Mouse (Mus musculus) G1E (cell line): ENCODE data around the gene Cmc1. TPM values are rescaled to one million over a fixed set of nuclear protein-coding genes. Genes with fewer than 3 reads are reported as not detected.

Experiments
- ATAC-seq: 2 replicates; pipeline ENCODE4 v1.8.0; 2016; ENCODE audit warnings: mild to moderate bottlenecking; ENCODE audit not compliant: insufficient number of reproducible peaks, poor library complexity, low FRiP score, severe bottlenecking; ENCODE audit errors: extremely low read depth
- DNase-seq: peaks from one replicate; pipeline ENCODE4 v3.0.0; 2012; ENCODE audit warnings: low spot score
- H3K27me3 ChIP-seq: 2 replicates; pipeline ENCODE4 v1.6.1; 2012; ENCODE audit warnings: mild to moderate bottlenecking, low read length, inconsistent platforms; ENCODE audit not compliant: insufficient read depth
- H3K36me3 ChIP-seq: replicated peaks from 2 replicates; pipeline ENCODE3; 2012; ENCODE audit warnings: mild to moderate bottlenecking, inconsistent platforms
- H3K4me1 ChIP-seq: 2 replicates; pipeline ENCODE4 v1.6.1; 2012; ENCODE audit warnings: low read depth, low read length, inconsistent platforms, mixed read lengths; ENCODE audit not compliant: insufficient read depth
- H3K4me3 ChIP-seq: 2 replicates; pipeline ENCODE4 v1.5.1; 2012; ENCODE audit warnings: low read depth, mild to moderate bottlenecking, inconsistent platforms, low read length, moderate library complexity, mixed read lengths
- H3K9me3 ChIP-seq: replicated peaks from 2 replicates; pipeline ENCODE4 v1.6.1; 2012; ENCODE audit warnings: inconsistent platforms
- CTCF ChIP-seq: IDR thresholded peaks from 2 replicates; pipeline ENCODE4 v1.5.1; 2012; ENCODE audit warnings: low read depth, low read length, inconsistent platforms, mixed read lengths
- GATA1 ChIP-seq: IDR thresholded peaks from 2 replicates; pipeline ENCODE4 v1.6.1; 2012; ENCODE audit warnings: borderline replicate concordance, low read length, inconsistent platforms, mixed read lengths
- GATA2 ChIP-seq: IDR thresholded peaks from 2 replicates; pipeline ENCODE4 v1.6.1; 2012; ENCODE audit warnings: low read depth, low read length, inconsistent platforms, borderline replicate concordance
- POLR2AphosphoS5 ChIP-seq: IDR thresholded peaks from 2 replicates; pipeline ENCODE4 v1.6.1; 2012; ENCODE audit warnings: low read depth, low read length, inconsistent platforms; ENCODE audit not compliant: insufficient replicate concordance
- TAL1 ChIP-seq: conservative IDR thresholded peaks from 2 replicates; pipeline ENCODE4 v1.6.1; 2012; ENCODE audit warnings: low read depth, low read length, inconsistent platforms, mixed read lengths
- polyA plus RNA-seq: library from polyadenylated mRNA; stranded (reverse); fragments of >175 nt; gene quantifications from 2 replicates; pipeline ENCODE4 v1.2.3, GENCODE M21; 2012
- total RNA-seq, 2 experiments: library from RNA; stranded (forward) in 1 of 2; stranded (reverse) in 1 of 2; fragments of 200-1000 nt in 1 of 2; fragments of >200 nt in 1 of 2; fragmentation: Nextera tagmentation in 1 of 2; gene quantifications; 2 replicates each; pipeline ENCODE4 v1.2.3; 2014 to 2017

Gene Cmc1
- total and polyA plus RNA-seq, 3 experiments: 6.6 to 88.9 (median 68.6) TPM

GRCm38 (mm10) chr9:118030252-118030651 is 119.7 kb downstream of the Cmc1 start:
- H3K36me3 ChIP-seq: no peaks in the 10 kb centered on the region
- TF ChIP-seq CTCF (no peak), POLR2AphosphoS5 (no peak), GATA1 (no peak), TAL1 (no peak), GATA2 (no peak)
- H3K27me3 ChIP-seq: no peaks in the 10 kb centered on the region
- no peaks in the 10 kb centered on the region for H3K4me1 ChIP-seq
- ATAC-seq (no peak), DNase-seq (no peak)
- H3K4me3 ChIP-seq: no peak overlapping the region
- H3K9me3 ChIP-seq: no peaks in the 10 kb centered on the region

DNA sequence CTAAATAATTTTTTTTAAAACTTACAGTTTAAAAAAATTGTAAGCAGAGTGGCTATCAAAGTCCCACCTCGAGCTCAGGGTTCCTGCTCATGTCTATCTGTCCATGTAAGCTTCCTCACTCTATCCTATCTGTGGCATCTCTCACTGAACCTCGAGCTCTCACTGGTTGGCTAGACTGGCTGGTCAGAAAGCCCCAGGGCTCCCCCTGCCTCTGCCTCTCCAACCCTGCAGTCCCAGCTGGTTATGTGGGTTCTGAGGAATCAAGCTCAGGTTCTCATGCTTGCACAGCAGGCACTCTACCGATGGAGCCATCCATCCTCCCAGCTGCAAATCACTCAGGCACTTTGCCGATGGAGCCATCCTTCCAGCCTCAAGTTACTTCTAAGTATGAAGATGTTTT is 120.5 kb downstream of the Cmc1 start:
- Histone ChIP-seq H3K4me3 (no peak overlapping the region), H3K27me3 (no peaks in the 10 kb centered on the region), H3K4me1 (no peaks in the 10 kb centered on the region), H3K36me3 (no peaks in the 10 kb centered on the region), H3K9me3 (no peaks in the 10 kb centered on the region)
- no peak for DNase-seq
- ATAC-seq: no peak
- TF ChIP-seq CTCF (no peak), GATA1 (no peak), POLR2AphosphoS5 (no peak), GATA2 (no peak), TAL1 (no peak)

DNA sequence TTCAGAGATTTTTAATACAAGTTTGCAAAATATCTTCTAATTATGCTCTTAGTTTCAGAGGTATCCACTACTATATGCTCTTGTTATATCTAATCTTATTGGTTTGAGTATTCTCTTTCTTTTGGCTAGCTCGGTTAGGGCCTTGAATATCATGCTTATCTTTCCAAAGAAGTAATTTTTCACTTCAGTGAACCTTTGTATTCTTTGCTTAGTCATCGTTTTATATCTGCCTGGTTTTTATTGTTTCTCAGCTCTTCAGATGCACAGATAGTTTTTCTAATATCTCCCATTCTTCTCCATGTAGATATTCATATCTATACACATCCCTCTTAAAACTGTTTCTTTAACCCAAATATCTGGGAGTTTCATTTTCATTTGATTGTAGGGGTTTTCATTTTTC is 125.0 kb downstream of the Cmc1 start:
- DNase-seq (no peak), ATAC-seq (no peak)
- no peak for TF ChIP-seq GATA2
- TF ChIP-seq POLR2AphosphoS5: no peak
- no peaks in the 10 kb centered on the region for H3K36me3 ChIP-seq
- H3K4me3 ChIP-seq: no peak overlapping the region
- no peaks in the 10 kb centered on the region for H3K9me3 ChIP-seq
- H3K27me3 ChIP-seq: no peaks in the 10 kb centered on the region
- H3K4me1 ChIP-seq: no peaks in the 10 kb centered on the region

Other genes starting within 250 kb of the Cmc1 start
- gene Azi2, start 109.7 kb downstream of the Cmc1 start, total RNA-seq (2014; fragmentation: Nextera tagmentation): 105 and 157 TPM in 2 replicates
- gene Azi2, start 109.7 kb downstream of the Cmc1 start, total RNA-seq (2017): 99.8 and 120 TPM in 2 replicates
- 38.7 and 41.3 TPM in 2 replicates for gene Azi2, start 109.7 kb downstream of the Cmc1 start, polyA plus RNA-seq